Mouse (Mus musculus): Measurements from ENCODE around the gene Insl3.

- TF ChIP-seq POLR2A (IDR thresholded peaks at IDR 0.05; ENCODE audit: low read depth, low read length) = no peak
- no peak for TF ChIP-seq CTCF (IDR thresholded peaks at IDR 0.05; ENCODE audit: extremely low read depth, insufficient read depth, insufficient read length, insufficient replicate concordance)
Observed at GRCm38 (mm10) chr8:71678216-71678615, 10.8 kb upstream of the Insl3 start.
